Mouse (Mus musculus): ENCODE results near the gene H2-Q2. TPM values are rescaled to one million over a fixed set of nuclear protein-coding genes. Genes with fewer than 3 reads are reported as not detected.
"Not testable (repeated sequence)": the region's sequence is repeated elsewhere in the genome, so short reads cannot be mapped to it uniquely, and the experiment has no call there.

The H2-Q2 gene
- 0.81 and 1.2 TPM in 2 replicates for total RNA-seq (2014; rRNA removed)
- polyA plus RNA-seq (2012; rRNA removed) = 0.37 and 0.75 TPM in 2 replicates

DNA sequence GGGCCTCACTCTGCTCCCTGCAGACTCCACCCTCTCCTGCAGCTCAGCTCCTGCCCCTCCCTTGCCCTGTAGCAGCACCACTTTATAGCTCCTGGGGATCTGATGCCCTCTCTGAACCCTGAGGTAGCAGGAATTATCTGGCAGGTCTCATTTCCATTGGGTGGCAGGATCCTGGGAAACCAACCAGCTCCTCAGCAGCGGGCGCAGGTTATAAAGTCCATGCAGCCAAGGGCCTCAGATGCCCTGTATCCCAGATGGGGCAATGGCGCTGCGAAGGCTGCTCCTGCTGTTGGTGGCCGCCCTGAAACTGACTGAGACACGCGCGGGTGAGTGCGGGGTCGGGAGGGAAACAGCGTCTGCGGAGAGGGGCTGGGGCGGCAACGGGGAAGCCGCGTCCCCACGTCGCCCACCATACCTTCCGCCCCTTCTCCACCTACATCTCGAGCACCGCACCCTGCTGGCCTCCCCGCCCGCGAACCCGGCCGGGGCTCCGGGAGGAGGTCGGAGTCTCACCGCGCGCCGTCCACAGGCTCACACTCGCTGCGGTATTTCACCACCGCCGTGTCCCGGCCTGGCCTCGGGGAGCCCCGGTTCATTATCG is at the start of gene H2-Q2:
TSS of gene H2-Q2 (plus strand) at position 172 of the 601 bp plus-strand sequence.
- WGBS = 5% methylated on average over 40 of the region's 40 CpGs
- no peak for DNase-seq (ENCODE audit: extremely low read depth, low read depth, low spot score)
- Histone ChIP-seq H3K79me2 (ENCODE audit: control insufficient read depth, insufficient read depth, low read length) (no peaks in the 10 kb centered on the region), H3K27ac (replicated peaks; ENCODE audit: insufficient read depth, low read depth, low read length) (no peak within 1 kb of the TSS), H3K9ac (ENCODE audit: low read depth, low read length) (peak within 1 kb of the TSS; percentile 72), H3K36me3 (ENCODE audit: control insufficient read depth, insufficient read depth, low read length) (no peaks in the 10 kb centered on the region), H3K4me3 (ENCODE audit: insufficient read depth, low read depth, low read length) (peak within 1 kb of the TSS; percentile 65), H3K4me1 (ENCODE audit: control insufficient read depth, insufficient read depth, low read length) (peaks cover 3% of the 10 kb centered on the region; the same call in 1 of the 2 replicates), H3K27me3 (ENCODE audit: control insufficient read depth, insufficient read depth, low read length) (peaks cover 12% of the 10 kb centered on the region)
- TF ChIP-seq CTCF (IDR thresholded peaks at IDR 0.05; ENCODE audit: low read depth, low read length) = no peak
- TF ChIP-seq POLR2A (IDR thresholded peaks at IDR 0.05; ENCODE audit: extremely low read depth, insufficient read depth, low read length) = no peak

DNA sequence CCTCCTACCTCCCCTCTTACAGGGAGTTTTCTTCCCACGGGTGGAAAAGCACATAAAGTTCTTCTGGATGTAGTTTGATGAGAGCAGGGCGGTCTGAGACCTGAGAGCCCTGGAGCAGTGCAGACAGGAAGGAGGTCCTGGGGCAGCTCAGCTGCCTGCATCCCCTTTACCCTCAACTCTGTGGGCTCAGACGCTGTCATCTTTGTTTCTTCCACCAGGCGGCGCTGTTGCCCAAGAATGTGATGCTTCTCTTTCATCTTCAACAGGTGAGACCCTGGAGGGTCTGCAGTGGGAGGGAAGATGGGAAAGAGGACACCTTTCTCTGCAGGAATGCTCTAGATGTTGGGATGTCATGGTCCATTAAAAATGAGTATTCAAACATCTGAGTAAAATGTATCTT is 46.2 kb upstream of the H2-Q2 start:
- not testable (repeated sequence) for H3K9ac ChIP-seq (ENCODE audit: low read depth, low read length); H3K4me3 ChIP-seq (ENCODE audit: insufficient read depth, low read depth, low read length); H3K79me2 ChIP-seq (ENCODE audit: control insufficient read depth, insufficient read depth, low read length); H3K36me3 ChIP-seq (ENCODE audit: control insufficient read depth, insufficient read depth, low read length); H3K4me1 ChIP-seq (ENCODE audit: control insufficient read depth, insufficient read depth, low read length); H3K27ac ChIP-seq (replicated peaks; ENCODE audit: insufficient read depth, low read depth, low read length); H3K27me3 ChIP-seq (ENCODE audit: control insufficient read depth, insufficient read depth, low read length); DNase-seq (ENCODE audit: extremely low read depth, low read depth, low spot score)
- peak; percentile 64 for TF ChIP-seq CTCF (IDR thresholded peaks at IDR 0.05; ENCODE audit: low read depth, low read length)
- 3% methylated on average over 5 of the region's 5 CpGs for WGBS

DNA sequence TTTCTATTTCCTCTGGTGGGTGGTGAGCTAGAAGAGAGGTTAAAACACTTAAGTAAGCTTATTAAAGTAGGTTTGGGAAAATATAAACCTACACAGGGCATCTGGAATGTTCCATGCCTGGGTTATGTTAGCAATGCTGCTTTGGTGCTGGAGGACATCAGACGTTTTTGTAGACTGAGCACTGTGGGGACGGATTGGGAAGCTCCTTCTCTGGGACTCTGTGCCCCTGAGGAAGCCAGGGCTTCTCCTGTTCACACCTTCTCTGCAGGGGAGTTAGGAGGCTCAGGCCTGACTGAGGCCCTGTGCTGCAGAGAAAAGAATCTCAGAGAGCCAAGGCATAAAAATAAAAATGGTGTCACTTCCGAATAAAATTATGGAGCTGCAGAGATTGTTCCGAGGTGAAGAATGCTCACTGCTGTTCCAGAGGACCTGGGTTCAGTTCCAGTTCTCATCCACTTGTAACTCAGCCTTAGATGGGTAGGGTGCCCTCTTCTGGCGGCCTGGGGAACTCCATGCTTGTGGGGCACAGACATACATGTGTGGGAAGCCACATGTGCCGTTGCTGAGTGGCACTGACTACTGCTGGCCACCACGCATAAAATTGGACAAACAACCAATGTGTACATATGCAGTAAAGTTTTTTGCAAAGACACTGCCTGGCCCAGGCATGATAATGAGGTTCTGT is 41.6 kb upstream of the H2-Q2 start:
- H3K27ac ChIP-seq (replicated peaks; ENCODE audit: insufficient read depth, low read depth, low read length) = not testable (repeated sequence)
- peak; percentile 16; the same call in 1 of the 2 replicates for TF ChIP-seq CTCF (IDR thresholded peaks at IDR 0.05; ENCODE audit: low read depth, low read length)
- 91% methylated on average over 7 of the region's 7 CpGs for WGBS

DNA sequence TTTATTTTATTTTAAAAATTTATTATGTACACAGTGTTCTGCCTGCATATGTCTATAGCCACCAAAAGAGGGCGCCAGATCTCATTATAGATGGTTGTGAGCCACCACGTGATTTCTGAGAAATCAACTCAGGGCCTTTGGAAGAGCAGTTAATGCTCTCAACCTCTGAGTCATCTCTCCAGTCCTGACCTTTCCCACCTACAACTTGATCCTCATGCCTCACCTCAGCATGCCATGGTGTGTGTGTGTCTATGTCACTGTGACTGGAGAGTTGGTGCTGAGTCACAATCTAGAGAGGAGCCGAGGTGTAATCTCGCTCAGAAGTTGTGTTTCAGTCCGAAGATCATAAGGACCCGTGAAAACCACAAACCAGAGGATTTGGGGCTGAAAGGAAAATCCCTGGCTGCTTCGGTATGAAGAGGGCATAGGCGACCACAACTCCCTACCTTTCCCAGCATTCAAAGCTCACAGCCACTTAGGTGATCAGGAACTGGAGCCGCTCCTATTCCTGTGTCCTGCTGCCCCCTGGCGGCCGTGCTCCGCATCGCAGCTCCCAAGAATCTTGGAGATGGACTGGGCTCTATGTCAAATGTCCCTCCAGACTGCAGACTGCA is 40.3 kb upstream of the H2-Q2 start:
- TF ChIP-seq POLR2A (IDR thresholded peaks at IDR 0.05; ENCODE audit: extremely low read depth, insufficient read depth, low read length) = no peak
- peak; percentile 92 for TF ChIP-seq CTCF (IDR thresholded peaks at IDR 0.05; ENCODE audit: low read depth, low read length)
- H3K27me3 ChIP-seq (ENCODE audit: control insufficient read depth, insufficient read depth, low read length) = no peaks in the 10 kb centered on the region
- no peaks in the 10 kb centered on the region for H3K36me3 ChIP-seq (ENCODE audit: control insufficient read depth, insufficient read depth, low read length)
- H3K27ac ChIP-seq (replicated peaks; ENCODE audit: insufficient read depth, low read depth, low read length) = no peak overlapping the region; the same call in 1 of the 2 replicates
- 0 out of 2 replicates have a peak overlapping the region, but pooled peaks have one; percentile 3 for H3K9ac ChIP-seq (ENCODE audit: low read depth, low read length)
- no peak overlapping the region for H3K4me3 ChIP-seq (ENCODE audit: insufficient read depth, low read depth, low read length)
- H3K4me1 ChIP-seq (ENCODE audit: control insufficient read depth, insufficient read depth, low read length) = peaks cover 3% of the 10 kb centered on the region; the same call in 1 of the 2 replicates
- 29% methylated on average over 13 of the region's 13 CpGs for WGBS
- H3K79me2 ChIP-seq (ENCODE audit: control insufficient read depth, insufficient read depth, low read length) = no peaks in the 10 kb centered on the region
- peak; percentile 68 for DNase-seq (ENCODE audit: extremely low read depth, low read depth, low spot score)

More for the DNA sequence above, 41.6 kb upstream of the H2-Q2 start:
- not testable (repeated sequence) for H3K4me1 ChIP-seq (ENCODE audit: control insufficient read depth, insufficient read depth, low read length); DNase-seq (ENCODE audit: extremely low read depth, low read depth, low spot score); H3K79me2 ChIP-seq (ENCODE audit: control insufficient read depth, insufficient read depth, low read length); H3K4me3 ChIP-seq (ENCODE audit: insufficient read depth, low read depth, low read length); H3K9ac ChIP-seq (ENCODE audit: low read depth, low read length); H3K27me3 ChIP-seq (ENCODE audit: control insufficient read depth, insufficient read depth, low read length); H3K36me3 ChIP-seq (ENCODE audit: control insufficient read depth, insufficient read depth, low read length)

DNA sequence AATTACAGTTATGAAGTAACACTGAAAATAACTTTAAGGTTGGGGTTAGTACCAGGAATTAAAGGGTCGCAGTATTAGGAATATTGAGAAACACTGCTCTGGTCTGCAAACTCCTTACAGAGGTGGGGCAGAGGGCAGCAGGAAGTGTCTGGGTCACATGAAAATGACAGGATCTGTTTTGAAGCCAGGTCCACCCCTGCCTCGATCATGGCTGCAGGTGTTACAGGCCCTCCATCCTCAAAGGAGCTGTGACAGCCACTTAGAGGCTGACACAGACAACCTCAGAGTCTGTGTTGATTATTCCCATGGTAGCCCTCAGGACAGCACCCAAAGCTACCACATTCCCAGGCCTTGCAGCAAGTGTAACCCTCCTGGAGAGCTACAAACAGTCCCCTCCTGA is 38.8 kb upstream of the H2-Q2 start:
- H3K79me2 ChIP-seq (ENCODE audit: control insufficient read depth, insufficient read depth, low read length) = no peaks in the 10 kb centered on the region
- no peaks in the 10 kb centered on the region for H3K36me3 ChIP-seq (ENCODE audit: control insufficient read depth, insufficient read depth, low read length)
- H3K27ac ChIP-seq (replicated peaks; ENCODE audit: insufficient read depth, low read depth, low read length) = no peak overlapping the region
- no peak for DNase-seq (ENCODE audit: extremely low read depth, low read depth, low spot score)
- H3K27me3 ChIP-seq (ENCODE audit: control insufficient read depth, insufficient read depth, low read length) = no peaks in the 10 kb centered on the region
- TF ChIP-seq POLR2A (IDR thresholded peaks at IDR 0.05; ENCODE audit: extremely low read depth, insufficient read depth, low read length) (no peak), CTCF (IDR thresholded peaks at IDR 0.05; ENCODE audit: low read depth, low read length) (no peak)
- H3K9ac ChIP-seq (ENCODE audit: low read depth, low read length) = no peak overlapping the region
- peaks cover 3% of the 10 kb centered on the region; the same call in 1 of the 2 replicates for H3K4me1 ChIP-seq (ENCODE audit: control insufficient read depth, insufficient read depth, low read length)
- WGBS = 53% methylated on average over 2 of the region's 2 CpGs
- H3K4me3 ChIP-seq (ENCODE audit: insufficient read depth, low read depth, low read length) = no peak overlapping the region

All from liver, adult 2 months (tissue).